Mouse (Mus musculus): ENCODE results near the gene Samd3. TPM values are rescaled to one million over a fixed set of nuclear protein-coding genes. Genes with fewer than 3 reads are reported as not detected.

The Samd3 gene
- polyA plus RNA-seq (2012; rRNA removed), result 2.7 and 3.8 TPM in 2 replicates

DNA sequence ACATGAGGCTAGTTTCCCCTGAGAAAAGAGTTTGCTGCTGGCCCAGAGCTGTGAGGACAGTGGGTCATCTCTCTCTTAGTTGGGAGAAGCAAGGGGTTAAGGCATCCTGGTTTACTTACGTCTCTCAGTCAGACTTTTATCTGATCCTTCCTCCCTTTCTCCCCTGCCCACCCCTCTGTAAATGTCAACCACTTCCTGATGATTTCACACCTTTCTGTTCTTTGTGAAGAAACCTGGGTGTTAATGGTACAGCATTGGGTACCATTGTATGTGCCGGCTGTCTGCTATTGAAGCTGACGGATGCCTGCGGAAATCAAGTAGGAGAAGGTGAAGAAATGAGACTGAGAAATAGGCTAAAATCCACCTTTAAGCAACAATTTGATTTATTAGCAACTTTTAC is at the start of gene Samd3:
Gene Samd3, plus strand, starts transcription at position 220 of the 400 bp plus-strand sequence.

Other genes starting within 250 kb of the Samd3 start
- 0.95 and 1.1 TPM in 2 replicates for gene Gm9767, start 151.5 kb upstream of the Samd3 start, polyA plus RNA-seq (2012; rRNA removed)
- gene Tmem200a, start 150.7 kb upstream of the Samd3 start, polyA plus RNA-seq (2012; rRNA removed), result 19.4 TPM in 2 replicates
- gene L3mbtl3, start 146.3 kb downstream of the Samd3 start, polyA plus RNA-seq (2012; rRNA removed), result 33.4 and 33.5 TPM in 2 replicates